Mouse (Mus musculus): ENCODE measurements around the gene Mamstr. TPM values are rescaled to one million over a fixed set of nuclear protein-coding genes. Genes with fewer than 3 reads are reported as not detected.

The Mamstr gene
- polyA plus RNA-seq, 1 experiment from 2014 or later = 3.1 TPM

- peak; percentile 54 for DNase-seq (ENCODE audit: low spot score)
- H3K4me1 ChIP-seq = peaks cover 21% of the 10 kb centered on the region
- 0 out of 2 replicates have a peak within 1 kb of the TSS, but pooled peaks have one; percentile 44 for H3K27ac ChIP-seq (replicated peaks)
- H3K4me3 ChIP-seq = peak within 1 kb of the TSS; percentile 45
- no peaks in the 10 kb centered on the region for H3K9me3 ChIP-seq
- peaks cover 66% of the 10 kb centered on the region for H3K27me3 ChIP-seq (replicated peaks; ENCODE audit: low read depth, poor library complexity, severe bottlenecking)
- WGBS = 6% methylated on average over 31 of the region's 31 CpGs
- H3K36me3 ChIP-seq (replicated peaks) = no peaks in the 10 kb centered on the region
Observed at GRCm38 (mm10) chr7:45617042-45617695, 22.6 kb upstream of the Mamstr start, which contains the start of gene Fut1. Gene Fut1 (plus strand): TSS chr7:45617289.

- no peaks in the 10 kb centered on the region for H3K36me3 ChIP-seq (replicated peaks)
- no peak for DNase-seq (ENCODE audit: low spot score)
- H3K27me3 ChIP-seq (replicated peaks; ENCODE audit: low read depth, poor library complexity, severe bottlenecking) = peaks cover 66% of the 10 kb centered on the region
- no peak overlapping the region for H3K4me3 ChIP-seq
- no peak overlapping the region for H3K27ac ChIP-seq (replicated peaks)
- H3K4me1 ChIP-seq = peaks cover 21% of the 10 kb centered on the region
- H3K9me3 ChIP-seq = no peaks in the 10 kb centered on the region
- 83% methylated on average over 5 of the region's 5 CpGs for WGBS
Observed at GRCm38 (mm10) chr7:45618316-45618715, 21.5 kb upstream of the Mamstr start.

- H3K27ac ChIP-seq (replicated peaks) = no peak overlapping the region
- WGBS = 87% methylated on average over 5 of the region's 5 CpGs
- DNase-seq (ENCODE audit: low spot score) = no peak
- H3K27me3 ChIP-seq (replicated peaks; ENCODE audit: low read depth, poor library complexity, severe bottlenecking) = peaks cover 62% of the 10 kb centered on the region
- H3K4me1 ChIP-seq = peaks cover 21% of the 10 kb centered on the region
- no peak overlapping the region for H3K4me3 ChIP-seq
- no peaks in the 10 kb centered on the region for H3K9me3 ChIP-seq
- H3K36me3 ChIP-seq (replicated peaks) = no peaks in the 10 kb centered on the region
Observed at GRCm38 (mm10) chr7:45619592-45619991, 20.2 kb upstream of the Mamstr start.

GRCm38 (mm10) chr7:45621443-45621842, 18.3 kb upstream of the Mamstr start, which contains the start of gene Izumo1:
Gene Izumo1 (plus strand): TSS chr7:45621811.
- WGBS = 32% methylated on average over 9 of the region's 9 CpGs
- H3K27me3 ChIP-seq (replicated peaks; ENCODE audit: low read depth, poor library complexity, severe bottlenecking) = peaks cover 61% of the 10 kb centered on the region

GRCm38 (mm10) chr7:45623507-45623906, 16.3 kb upstream of the Mamstr start:
- H3K27me3 ChIP-seq (replicated peaks; ENCODE audit: low read depth, poor library complexity, severe bottlenecking) = peaks cover 61% of the 10 kb centered on the region
- WGBS = 94% methylated on average over 11 of the region's 11 CpGs

More at GRCm38 (mm10) chr7:45621443-45621842, 18.3 kb upstream of the Mamstr start, which contains the start of gene Izumo1:
- Histone ChIP-seq H3K4me1 (peaks cover 11% of the 10 kb centered on the region), H3K36me3 (replicated peaks) (no peaks in the 10 kb centered on the region), H3K9me3 (no peaks in the 10 kb centered on the region), H3K27ac (replicated peaks) (no peak within 1 kb of the TSS), H3K4me3 (peak within 1 kb of the TSS; percentile 28; the same call in 1 of the 2 replicates)
- DNase-seq (ENCODE audit: low spot score) = peak; percentile 45

GRCm38 (mm10) chr7:45624718-45625117, 15.1 kb upstream of the Mamstr start:
- Histone ChIP-seq H3K27ac (replicated peaks) (no peak overlapping the region), H3K4me3 (no peak overlapping the region), H3K36me3 (replicated peaks) (no peaks in the 10 kb centered on the region), H3K27me3 (replicated peaks; ENCODE audit: low read depth, poor library complexity, severe bottlenecking) (peaks cover 61% of the 10 kb centered on the region), H3K9me3 (no peaks in the 10 kb centered on the region), H3K4me1 (peaks cover 11% of the 10 kb centered on the region)
- no peak for DNase-seq (ENCODE audit: low spot score)
- WGBS = 85% methylated on average over 3 of the region's 3 CpGs

More at GRCm38 (mm10) chr7:45623507-45623906, 16.3 kb upstream of the Mamstr start:
- Histone ChIP-seq H3K27ac (replicated peaks) (no peak overlapping the region), H3K4me1 (peaks cover 5% of the 10 kb centered on the region), H3K9me3 (no peaks in the 10 kb centered on the region), H3K36me3 (replicated peaks) (no peaks in the 10 kb centered on the region), H3K4me3 (no peak overlapping the region)
- no peak for DNase-seq (ENCODE audit: low spot score)

GRCm38 (mm10) chr7:45625481-45625880, 14.3 kb upstream of the Mamstr start:
- Histone ChIP-seq H3K36me3 (replicated peaks) (no peaks in the 10 kb centered on the region), H3K9me3 (no peaks in the 10 kb centered on the region), H3K4me1 (peaks cover 11% of the 10 kb centered on the region), H3K27me3 (replicated peaks; ENCODE audit: low read depth, poor library complexity, severe bottlenecking) (peaks cover 61% of the 10 kb centered on the region), H3K4me3 (no peak overlapping the region), H3K27ac (replicated peaks) (no peak overlapping the region)
- DNase-seq (ENCODE audit: low spot score) = no peak
- 90% methylated on average over 8 of the region's 8 CpGs for WGBS

- Histone ChIP-seq H3K27me3 (replicated peaks; ENCODE audit: low read depth, poor library complexity, severe bottlenecking) (peaks cover 71% of the 10 kb centered on the region), H3K27ac (replicated peaks) (no peak overlapping the region), H3K4me1 (peaks cover 11% of the 10 kb centered on the region), H3K36me3 (replicated peaks) (no peaks in the 10 kb centered on the region), H3K4me3 (no peak overlapping the region), H3K9me3 (no peaks in the 10 kb centered on the region)
- no peak for DNase-seq (ENCODE audit: low spot score)
- 84% methylated on average over 7 of the region's 7 CpGs for WGBS
Observed at GRCm38 (mm10) chr7:45626571-45627076, 13.2 kb upstream of the Mamstr start.

- Histone ChIP-seq H3K27ac (replicated peaks) (peak within 1 kb of the TSS; percentile 86), H3K4me3 (peak within 1 kb of the TSS; percentile 72), H3K9me3 (no peaks in the 10 kb centered on the region), H3K4me1 (peaks cover 13% of the 10 kb centered on the region), H3K27me3 (replicated peaks; ENCODE audit: low read depth, poor library complexity, severe bottlenecking) (peaks cover 78% of the 10 kb centered on the region), H3K36me3 (replicated peaks) (no peaks in the 10 kb centered on the region)
- DNase-seq (ENCODE audit: low spot score) = peak; percentile 21
- WGBS = 79% methylated on average over 9 of the region's 9 CpGs
Observed at GRCm38 (mm10) chr7:45627261-45627660, 12.5 kb upstream of the Mamstr start, which contains the start of gene Rasip1. Gene Rasip1 (plus strand): TSS chr7:45627488.

GRCm38 (mm10) chr7:45628364-45629294, 11.1 kb upstream of the Mamstr start:
- DNase-seq (ENCODE audit: low spot score) = peak; percentile 91
- H3K27ac ChIP-seq (replicated peaks) = peak overlapping the region; percentile 86
- H3K36me3 ChIP-seq (replicated peaks) = no peaks in the 10 kb centered on the region
- WGBS = 1% methylated on average over 105 of the region's 105 CpGs
- H3K27me3 ChIP-seq (replicated peaks; ENCODE audit: low read depth, poor library complexity, severe bottlenecking) = peaks cover 91% of the 10 kb centered on the region
- peak overlapping the region; percentile 72 for H3K4me3 ChIP-seq
- peaks cover 19% of the 10 kb centered on the region for H3K4me1 ChIP-seq
- no peaks in the 10 kb centered on the region for H3K9me3 ChIP-seq

- Histone ChIP-seq H3K4me1 (peaks cover 23% of the 10 kb centered on the region), H3K4me3 (0 out of 2 replicates have a peak overlapping the region, but pooled peaks have one; percentile 11), H3K27ac (replicated peaks) (no peak overlapping the region), H3K27me3 (replicated peaks; ENCODE audit: low read depth, poor library complexity, severe bottlenecking) (peaks cover 86% of the 10 kb centered on the region), H3K36me3 (replicated peaks) (no peaks in the 10 kb centered on the region), H3K9me3 (no peaks in the 10 kb centered on the region)
- 72% methylated on average over 23 of the region's 23 CpGs for WGBS
- no peak for DNase-seq (ENCODE audit: low spot score)
Observed at GRCm38 (mm10) chr7:45630064-45630907, 9.5 kb upstream of the Mamstr start.

All from embryonic facial prominence, embryonic 10.5 days (tissue).